Mouse (Mus musculus) G1E (cell line): ENCODE measurements around the gene Adam23. TPM values are rescaled to one million over a fixed set of nuclear protein-coding genes. Genes with fewer than 3 reads are reported as not detected.

Experiments
- ATAC-seq: 2 replicates; pipeline ENCODE4 v1.8.0; 2016; ENCODE audit warnings: mild to moderate bottlenecking; ENCODE audit not compliant: insufficient number of reproducible peaks, poor library complexity, low FRiP score, severe bottlenecking; ENCODE audit errors: extremely low read depth
- DNase-seq: peaks from one replicate; pipeline ENCODE4 v3.0.0; 2012; ENCODE audit warnings: low spot score
- H3K27me3 ChIP-seq: 2 replicates; pipeline ENCODE4 v1.6.1; 2012; ENCODE audit warnings: mild to moderate bottlenecking, low read length, inconsistent platforms; ENCODE audit not compliant: insufficient read depth
- H3K36me3 ChIP-seq: replicated peaks from 2 replicates; pipeline ENCODE3; 2012; ENCODE audit warnings: mild to moderate bottlenecking, inconsistent platforms
- H3K4me1 ChIP-seq: 2 replicates; pipeline ENCODE4 v1.6.1; 2012; ENCODE audit warnings: low read depth, low read length, inconsistent platforms, mixed read lengths; ENCODE audit not compliant: insufficient read depth
- H3K4me3 ChIP-seq: 2 replicates; pipeline ENCODE4 v1.5.1; 2012; ENCODE audit warnings: low read depth, mild to moderate bottlenecking, inconsistent platforms, low read length, moderate library complexity, mixed read lengths
- H3K9me3 ChIP-seq: replicated peaks from 2 replicates; pipeline ENCODE4 v1.6.1; 2012; ENCODE audit warnings: inconsistent platforms
- CTCF ChIP-seq: IDR thresholded peaks from 2 replicates; pipeline ENCODE4 v1.5.1; 2012; ENCODE audit warnings: low read depth, low read length, inconsistent platforms, mixed read lengths
- GATA1 ChIP-seq: IDR thresholded peaks from 2 replicates; pipeline ENCODE4 v1.6.1; 2012; ENCODE audit warnings: borderline replicate concordance, low read length, inconsistent platforms, mixed read lengths
- GATA2 ChIP-seq: IDR thresholded peaks from 2 replicates; pipeline ENCODE4 v1.6.1; 2012; ENCODE audit warnings: low read depth, low read length, inconsistent platforms, borderline replicate concordance
- POLR2AphosphoS5 ChIP-seq: IDR thresholded peaks from 2 replicates; pipeline ENCODE4 v1.6.1; 2012; ENCODE audit warnings: low read depth, low read length, inconsistent platforms; ENCODE audit not compliant: insufficient replicate concordance
- TAL1 ChIP-seq: conservative IDR thresholded peaks from 2 replicates; pipeline ENCODE4 v1.6.1; 2012; ENCODE audit warnings: low read depth, low read length, inconsistent platforms, mixed read lengths
- polyA plus RNA-seq: library from polyadenylated mRNA; stranded (reverse); fragments of >175 nt; gene quantifications from 2 replicates; pipeline ENCODE4 v1.2.3, GENCODE M21; 2012
- total RNA-seq, 2 experiments: library from RNA; stranded (forward) in 1 of 2; stranded (reverse) in 1 of 2; fragments of 200-1000 nt in 1 of 2; fragments of >200 nt in 1 of 2; fragmentation: Nextera tagmentation in 1 of 2; gene quantifications; 2 replicates each; pipeline ENCODE4 v1.2.3; 2014 to 2017

Gene Adam23
- total RNA-seq (2014; fragmentation: Nextera tagmentation), result not detected in 2 replicates
- total RNA-seq (2017), result 0.29 and 0.33 TPM in 2 replicates
- not detected in 2 replicates for polyA plus RNA-seq

- Histone ChIP-seq H3K4me1 (peaks cover 4% of the 10 kb centered on the region), H3K4me3 (no peak within 1 kb of the TSS), H3K36me3 (no peaks in the 10 kb centered on the region), H3K9me3 (no peaks in the 10 kb centered on the region), H3K27me3 (peaks cover 12% of the 10 kb centered on the region; the same call in 1 of the 2 replicates)
- TF ChIP-seq GATA2, result no peak
- TF ChIP-seq POLR2AphosphoS5, result no peak
- TF ChIP-seq CTCF, result no peak
- TF ChIP-seq GATA1, result no peak
- TF ChIP-seq TAL1, result no peak
- ATAC-seq (no peak), DNase-seq (no peak)
Observed at GRCm38 (mm10) chr1:63445656-63446046, at the start of gene Adam23. Gene Adam23 (plus strand): TSS chr1:63445891.

DNA sequence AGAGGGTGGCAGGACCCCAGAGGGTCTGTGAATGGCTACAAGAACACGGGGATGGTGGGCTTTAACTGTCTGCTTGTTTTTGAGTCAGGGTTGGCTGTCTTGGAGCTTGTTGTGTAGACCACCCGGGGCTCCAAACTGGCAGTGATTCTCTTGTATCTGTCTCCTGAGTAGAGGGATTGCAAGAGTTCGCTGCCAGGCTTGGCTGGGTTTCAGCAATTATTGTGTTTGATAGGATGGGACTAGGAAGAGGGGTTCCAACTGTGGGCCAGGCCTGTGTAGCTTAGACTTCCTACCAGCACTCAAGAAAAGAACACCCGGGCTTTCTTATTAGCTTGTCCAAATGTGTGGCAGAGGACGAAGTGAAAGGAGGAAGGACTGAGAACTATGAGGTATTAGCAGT is 44.6 kb upstream of the Adam23 start:
- Histone ChIP-seq H3K4me3 (no peak overlapping the region), H3K4me1 (no peaks in the 10 kb centered on the region), H3K27me3 (no peaks in the 10 kb centered on the region), H3K9me3 (no peaks in the 10 kb centered on the region), H3K36me3 (no peaks in the 10 kb centered on the region)
- TF ChIP-seq CTCF (no peak), GATA1 (no peak), TAL1 (no peak), GATA2 (no peak)
- DNase-seq (no peak), ATAC-seq (no peak)

DNA sequence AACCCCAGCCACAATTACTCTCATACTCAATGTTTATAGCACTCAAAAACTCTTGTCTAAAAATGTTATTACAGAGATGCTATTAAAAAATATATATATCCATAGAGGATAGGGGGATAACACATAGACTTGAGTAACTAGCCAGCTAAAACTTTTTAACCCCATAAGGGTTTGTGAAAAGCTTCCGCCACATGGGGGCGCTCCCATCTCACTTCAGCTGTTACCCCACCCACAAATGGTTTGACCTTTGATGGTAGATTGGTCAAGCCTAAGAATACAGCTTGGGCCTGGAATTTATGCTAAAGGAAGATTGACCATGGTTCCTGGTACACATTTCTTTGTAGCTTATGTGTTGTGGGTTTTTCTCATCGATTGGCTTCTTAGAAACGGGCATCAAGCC is 42.1 kb upstream of the Adam23 start:
- no peaks in the 10 kb centered on the region for H3K4me1 ChIP-seq
- H3K36me3 ChIP-seq, result no peaks in the 10 kb centered on the region
- no peaks in the 10 kb centered on the region for H3K27me3 ChIP-seq
- DNase-seq (no peak), ATAC-seq (no peak)
- no peaks in the 10 kb centered on the region for H3K9me3 ChIP-seq
- TF ChIP-seq CTCF (peak; percentile 38; the same call in 1 of the 2 replicates), GATA1 (no peak)
- no peak overlapping the region for H3K4me3 ChIP-seq

DNA sequence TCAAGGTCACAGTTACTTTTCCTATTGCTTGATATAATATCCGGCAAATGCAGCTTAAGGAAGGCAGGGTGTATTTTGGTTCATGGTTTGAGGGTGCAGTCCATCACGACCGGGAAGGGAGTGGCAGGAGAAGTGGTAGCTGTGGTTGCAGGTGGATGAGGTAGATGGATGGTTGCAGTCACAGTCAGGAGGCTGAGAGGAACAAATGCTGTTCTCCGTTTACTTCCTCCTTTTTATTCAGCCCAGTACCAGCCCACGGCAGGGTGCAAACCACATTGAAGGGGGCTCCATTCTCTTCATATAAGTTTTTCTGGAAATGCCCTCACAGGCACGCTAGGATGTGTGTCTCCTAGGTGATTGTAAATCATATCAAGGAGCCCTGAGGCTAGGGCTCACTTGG is 37.3 kb upstream of the Adam23 start:
- H3K4me3 ChIP-seq, result no peak overlapping the region
- no peaks in the 10 kb centered on the region for H3K27me3 ChIP-seq
- TF ChIP-seq POLR2AphosphoS5, result no peak
- TF ChIP-seq TAL1, result no peak
- no peak for TF ChIP-seq GATA1
- TF ChIP-seq GATA2, result no peak
- no peak for TF ChIP-seq CTCF
- H3K36me3 ChIP-seq, result no peaks in the 10 kb centered on the region
- DNase-seq (no peak), ATAC-seq (no peak)
- no peaks in the 10 kb centered on the region for H3K4me1 ChIP-seq
- H3K9me3 ChIP-seq, result no peaks in the 10 kb centered on the region

GRCm38 (mm10) chr1:63418491-63418890 is 27.2 kb upstream of the Adam23 start:
- H3K9me3 ChIP-seq, result no peaks in the 10 kb centered on the region
- H3K4me1 ChIP-seq, result peaks cover 7% of the 10 kb centered on the region; the same call in 1 of the 2 replicates
- H3K27me3 ChIP-seq, result no peaks in the 10 kb centered on the region
- DNase-seq (no peak), ATAC-seq (peak; percentile 90)
- TF ChIP-seq TAL1 (peak; percentile 24; the same call in 1 of the 2 replicates), GATA2 (no peak)
- no peaks in the 10 kb centered on the region for H3K36me3 ChIP-seq
- H3K4me3 ChIP-seq, result no peak overlapping the region

DNA sequence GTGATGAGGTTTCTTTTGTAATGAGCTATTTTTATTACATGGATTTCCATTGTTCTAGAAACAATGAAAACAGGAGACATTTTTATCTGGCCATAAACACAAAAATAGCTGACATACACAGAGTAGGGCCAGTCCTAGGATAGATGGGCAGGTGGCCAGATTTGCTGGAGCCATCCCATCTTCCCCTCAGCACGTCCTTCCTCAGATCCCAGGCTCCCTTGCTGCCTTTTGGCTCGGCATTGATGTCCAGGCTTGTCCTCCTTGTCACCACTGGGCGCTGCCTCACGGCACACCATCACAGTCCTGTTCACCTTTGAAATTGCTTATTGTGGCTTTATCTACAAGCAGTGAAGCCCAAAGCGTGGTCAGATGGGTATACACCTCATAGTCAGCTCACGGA is 15.0 kb upstream of the Adam23 start:
- H3K9me3 ChIP-seq, result no peaks in the 10 kb centered on the region
- ATAC-seq, result no peak
- no peak for DNase-seq
- peaks cover 8% of the 10 kb centered on the region; the same call in 1 of the 2 replicates for H3K27me3 ChIP-seq
- no peak for TF ChIP-seq POLR2AphosphoS5
- no peaks in the 10 kb centered on the region for H3K4me1 ChIP-seq
- H3K4me3 ChIP-seq, result no peak overlapping the region
- H3K36me3 ChIP-seq, result no peaks in the 10 kb centered on the region

DNA sequence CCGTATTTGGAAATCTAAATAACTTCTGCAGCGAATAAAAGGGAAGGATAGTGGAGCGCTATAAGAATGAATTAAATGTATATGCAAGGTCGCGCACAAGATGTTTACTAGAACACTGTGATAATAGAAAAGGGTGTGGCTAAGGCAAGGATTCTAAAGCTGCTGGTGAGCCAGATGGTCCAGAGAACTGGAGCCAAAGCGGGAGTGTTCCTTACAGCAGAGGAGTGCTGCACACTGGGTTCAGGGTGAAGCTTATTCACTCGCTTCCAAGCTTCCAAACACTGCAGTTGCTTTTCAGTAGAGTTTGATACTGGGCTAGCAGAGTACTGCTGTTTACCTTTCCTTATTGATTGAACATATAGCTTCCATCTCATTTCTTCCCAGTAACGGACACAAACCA is 14.5 kb upstream of the Adam23 start:
- H3K4me1 ChIP-seq, result no peaks in the 10 kb centered on the region
- DNase-seq, result no peak
- H3K36me3 ChIP-seq, result no peaks in the 10 kb centered on the region
- H3K4me3 ChIP-seq, result no peak overlapping the region
- peaks cover 8% of the 10 kb centered on the region; the same call in 1 of the 2 replicates for H3K27me3 ChIP-seq
- no peaks in the 10 kb centered on the region for H3K9me3 ChIP-seq
- no peak for ATAC-seq
- TF ChIP-seq CTCF, result no peak
- TF ChIP-seq TAL1, result no peak
- TF ChIP-seq GATA1, result no peak
